Mouse (Mus musculus) 3134 (cell line): ENCODE measurements around the gene Atp13a5.

Source experiments
- DNase-seq: peaks from one replicate; pipeline ENCODE4 v3.0.0-alpha.2; 2011; ENCODE audit warnings: low spot score; ENCODE audit not compliant: insufficient read length; ENCODE audit errors: extremely low read depth

Gene Atp13a5

DNA sequence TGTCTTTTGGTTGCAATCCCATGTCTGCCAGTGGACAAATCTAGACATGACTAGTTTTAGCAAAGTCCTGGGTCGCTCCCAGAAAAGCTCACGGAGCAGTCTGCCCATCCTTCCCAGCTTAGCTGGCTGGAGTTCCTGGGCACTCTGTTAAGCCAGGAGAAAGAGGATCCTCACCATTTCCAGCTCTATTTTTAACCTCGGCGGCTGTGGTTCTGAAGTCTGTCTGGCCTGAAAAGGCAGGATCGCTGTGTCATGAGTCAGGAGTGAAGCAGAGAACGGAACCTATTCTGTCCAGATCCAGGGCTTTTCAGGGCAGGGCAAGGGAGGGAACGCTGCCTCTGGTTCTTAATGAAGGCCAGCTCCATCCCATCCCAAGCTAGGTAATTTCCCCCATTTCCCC, 169.7 kb downstream of the Atp13a5 start:
- DNase-seq, result no peak

DNA sequence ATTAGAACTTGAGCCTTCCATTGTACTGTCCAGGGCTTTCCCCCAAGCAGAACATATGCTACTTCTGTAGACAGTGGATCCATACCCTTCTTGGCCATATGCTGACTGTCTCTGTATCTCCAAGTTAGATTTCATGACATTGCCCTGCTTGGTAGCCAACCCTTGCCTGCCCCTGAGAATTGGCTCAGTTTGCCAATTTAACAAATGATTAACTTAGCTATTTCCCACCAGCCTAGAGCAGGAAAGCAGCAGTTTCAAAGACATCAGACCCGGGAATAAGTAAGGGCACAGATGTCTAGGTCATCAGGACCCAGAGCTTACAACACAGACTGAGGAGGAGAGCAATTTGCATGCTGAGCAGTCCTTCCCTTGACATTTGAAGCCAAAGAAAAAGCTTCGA, 173.0 kb downstream of the Atp13a5 start:
- DNase-seq, result no peak

DNA sequence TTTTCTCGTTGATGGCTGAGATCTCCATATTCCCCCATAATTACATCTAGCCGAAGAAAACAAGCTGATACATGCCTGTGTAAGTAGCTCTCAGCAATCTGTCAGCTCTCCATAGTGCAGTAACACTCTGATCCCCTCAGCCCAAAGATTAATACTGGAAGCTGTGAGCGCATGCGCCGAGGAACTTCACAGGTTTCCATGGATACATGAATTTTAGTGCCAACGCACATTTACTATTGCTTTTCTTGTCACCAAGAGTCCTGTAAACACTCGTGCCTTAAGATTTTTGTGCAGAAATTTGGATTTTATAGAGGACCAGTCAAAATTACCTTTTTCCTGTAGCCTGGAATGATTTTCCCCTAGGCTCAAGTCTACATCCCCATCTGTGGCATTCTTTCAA, 173.7 kb downstream of the Atp13a5 start:
- DNase-seq, result no peak

DNA sequence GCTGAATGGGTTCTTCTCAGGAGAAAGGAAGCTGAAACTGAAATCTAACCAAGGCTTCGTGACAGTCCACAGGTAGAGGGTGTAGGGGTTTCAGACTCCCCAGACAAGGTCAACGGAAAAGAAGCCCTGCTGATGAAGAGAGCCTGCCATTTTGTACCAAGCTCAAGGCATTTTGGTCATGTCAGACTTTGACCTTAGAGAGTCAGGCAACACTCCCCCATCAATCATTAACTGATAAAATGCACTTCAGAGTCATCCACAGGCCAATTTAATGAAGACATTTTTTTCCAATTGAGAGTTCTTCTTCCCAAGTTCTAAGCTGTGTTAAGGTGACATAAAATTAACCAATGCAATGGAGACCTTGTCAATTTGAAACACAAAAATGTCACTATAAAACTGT, 177.4 kb downstream of the Atp13a5 start:
- no peak for DNase-seq

DNA sequence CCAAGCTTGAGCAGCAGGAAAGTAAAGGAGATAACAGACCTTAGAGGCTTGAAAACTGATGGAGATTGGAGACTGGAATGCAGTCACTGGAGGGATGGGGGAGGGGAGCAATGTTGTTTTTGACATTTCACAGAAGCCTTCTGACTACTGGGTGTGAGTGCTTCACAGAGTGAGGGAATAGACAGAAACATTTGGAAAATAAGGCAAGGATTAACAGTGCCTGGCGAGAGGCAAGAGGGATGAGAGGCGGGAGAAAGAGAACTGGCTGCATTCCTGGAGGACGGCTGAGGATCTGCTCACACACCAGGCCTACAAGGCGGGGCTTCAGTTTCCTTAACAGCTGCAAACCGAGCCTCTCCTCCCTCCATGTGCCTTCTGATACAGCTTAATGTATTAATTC, 180.1 kb downstream of the Atp13a5 start:
- DNase-seq, result no peak

DNA sequence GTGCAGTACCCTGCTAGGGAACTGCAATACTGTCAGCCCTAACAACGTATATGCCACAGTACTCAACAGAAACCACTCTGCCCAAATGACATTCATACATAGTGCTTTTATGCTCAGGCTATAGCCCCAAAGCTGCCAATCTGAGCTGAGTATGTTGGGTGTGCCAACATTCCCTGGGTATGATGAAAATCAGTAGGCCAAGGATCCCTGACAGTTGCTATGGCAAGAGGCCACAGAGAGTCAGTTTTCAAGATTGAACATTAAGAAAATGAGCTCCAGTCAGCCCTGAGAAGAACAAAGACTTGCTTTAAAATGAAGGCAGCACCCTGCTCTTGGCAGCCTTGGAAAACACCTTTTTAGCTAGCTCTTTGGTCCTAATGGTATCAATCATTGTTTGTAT, 183.4 kb downstream of the Atp13a5 start:
- DNase-seq, result no peak

DNA sequence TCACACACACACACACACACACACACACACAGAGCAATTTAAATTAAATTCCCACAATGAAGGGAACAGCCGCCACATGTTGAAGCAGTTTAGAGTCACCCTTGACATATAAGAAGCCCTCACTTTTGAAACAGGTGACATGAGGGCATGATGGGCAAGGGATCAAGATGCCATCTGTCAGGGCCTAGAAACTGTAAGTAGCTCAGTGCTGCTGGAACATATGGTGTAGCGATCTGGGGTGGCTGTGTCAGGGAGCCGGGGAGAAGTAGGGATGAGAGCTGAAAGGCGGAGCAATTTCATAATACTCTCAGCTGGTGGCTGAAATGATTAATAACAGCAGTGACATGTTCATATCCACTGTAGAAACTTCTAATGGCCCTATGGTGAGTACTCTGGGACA, 184.6 kb downstream of the Atp13a5 start:
- no peak for DNase-seq

DNA sequence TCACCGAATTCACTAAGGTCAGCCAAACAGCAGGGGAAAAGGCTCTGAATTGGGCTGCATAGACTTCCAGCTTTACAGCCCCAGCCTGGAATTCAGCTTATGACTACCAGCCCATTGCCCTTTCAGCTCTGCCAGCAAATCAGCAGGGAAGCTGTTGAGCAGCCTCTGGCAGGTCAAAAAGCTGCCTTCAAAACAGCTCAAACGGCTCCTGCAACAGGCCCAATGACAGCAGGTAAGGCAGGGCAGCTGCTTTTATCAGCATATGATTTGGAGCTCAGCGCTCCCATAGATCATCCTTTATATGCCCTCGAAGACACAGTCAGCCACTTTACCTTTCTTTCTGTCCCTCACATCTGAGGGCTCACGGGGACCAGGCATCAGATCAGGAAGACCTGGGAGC, 185.6 kb downstream of the Atp13a5 start:
- DNase-seq, result no peak
